8 mouse cellular contexts compared by ENCODE assay signal in the genomic region with DNA sequence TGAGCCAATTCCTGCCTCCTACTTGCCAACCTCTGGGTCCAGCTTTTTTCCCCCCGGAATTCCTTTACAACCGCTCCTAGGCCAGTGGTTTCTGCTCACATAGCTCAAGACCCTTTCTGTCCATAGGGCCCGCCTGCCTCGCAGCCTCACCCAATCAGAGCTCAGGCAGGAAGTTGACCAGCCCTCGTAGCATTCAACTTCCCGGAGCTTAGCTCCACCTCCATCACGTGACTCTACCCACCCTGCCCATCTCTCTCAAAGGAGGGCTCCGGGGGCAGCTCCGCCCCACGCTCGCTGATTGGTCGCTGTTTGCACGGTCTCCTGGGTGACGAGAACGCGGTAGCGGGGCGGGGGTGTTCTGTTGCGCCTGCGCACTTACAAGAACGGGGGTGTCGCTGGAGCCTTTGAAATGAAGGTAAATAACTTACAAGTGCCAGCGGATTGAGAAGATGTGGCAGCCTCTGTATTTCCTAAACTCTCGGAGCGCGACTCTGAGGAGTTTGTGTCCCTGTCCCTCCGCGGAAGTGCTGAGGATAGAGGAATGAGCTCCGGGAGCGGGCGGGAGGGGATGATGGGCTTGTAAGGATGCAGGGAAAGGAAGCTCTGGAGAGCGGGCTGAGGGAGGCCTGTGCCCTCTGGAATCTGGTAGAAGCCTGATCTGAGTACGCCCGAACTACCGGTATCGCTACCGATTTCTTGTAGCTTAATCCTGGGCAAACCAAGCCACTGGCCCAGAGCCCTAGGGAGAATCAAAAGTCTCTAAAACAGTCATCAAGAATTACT. TPM values are rescaled to one million over a fixed set of nuclear protein-coding genes. Genes with fewer than 3 reads are reported as not detected.
DNase-seq lines count a peak whose midpoint lies in the region; ATAC-seq and TF ChIP-seq lines count a peak whose summit lies in the region.

Gene Wdr19 (plus strand): TSS at position 351 of the 783 bp plus-strand sequence.

- WGBS in heart, embryonic 11.5 days (ENCODE audit: insufficient replicate concordance): under 1% methylated on average over 37 of the region's 37 CpGs
- under 1% methylated on average over 37 of the region's 37 CpGs for WGBS in kidney, embryonic 16.5 days
- WGBS in liver, adult 2 months: under 1% methylated on average over 37 of the region's 37 CpGs

- H3ac ChIP-seq in C2C12 (ENCODE audit: control insufficient read depth, insufficient read length, low read depth) (peak within 1 kb of the TSS; percentile 56), myocyte (ENCODE audit: control insufficient read depth, insufficient read length) (no peak within 1 kb of the TSS)

- DNase-seq in brain, embryonic 14.5 days (ENCODE audit: low read depth): peak; percentile 100
- peak; percentile 95 for DNase-seq in liver, adult 2 months (ENCODE audit: extremely low read depth, low read depth, low spot score)
- peak; percentile 100 for DNase-seq in splenic B cell, adult 2 months (ENCODE audit: low read depth, low spot score)

- H3K4me1 ChIP-seq in erythroblast, embryonic 14.5 days (ENCODE audit: control insufficient read depth): peaks cover 22% of the 10 kb centered on the region
- 0 out of 2 replicates have a peak, but pooled peaks cover 4% of the 10 kb centered on the region for H3K4me1 ChIP-seq in heart, embryonic 11.5 days (ENCODE audit: control insufficient read depth, insufficient read depth, low read length)
- peaks cover 8% of the 10 kb centered on the region for H3K4me1 ChIP-seq in kidney, embryonic 16.5 days (ENCODE audit: insufficient read depth, low read length)
- H3K4me1 ChIP-seq in liver, adult 2 months (ENCODE audit: control insufficient read depth, insufficient read depth, low read length): no peaks in the 10 kb centered on the region; the same call in none of the 2 replicates

- peak; percentile 100 for ATAC-seq in heart, embryonic 11.5 days (replicated peaks; ENCODE audit: insufficient number of reproducible peaks, low FRiP score, low TSS enrichment)
- ATAC-seq in kidney, embryonic 16.5 days (ENCODE audit: low FRiP score, low TSS enrichment): peak; percentile 100

- no peaks in the 10 kb centered on the region for H3K79me3 ChIP-seq in C2C12 (ENCODE audit: low read depth)

- TF ChIP-seq POLR2A in brain, embryonic 14.5 days (IDR thresholded peaks at IDR 0.05; ENCODE audit: borderline replicate concordance, extremely low read depth, insufficient read depth, insufficient read length, poor library complexity, severe bottlenecking): peak; percentile 40; the same call in 1 of the 2 replicates
- TF ChIP-seq POLR2A in liver, adult 2 months (IDR thresholded peaks at IDR 0.05; ENCODE audit: extremely low read depth, insufficient read depth, low read length): peak; percentile 62; the same call in 1 of the 2 replicates
- TF ChIP-seq POLR2A in myocyte (IDR thresholded peaks at IDR 0.05; ENCODE audit: insufficient read length, low read depth): peak; percentile 56

- no peak for TF ChIP-seq CTCF in C2C12 (IDR thresholded peaks at IDR 0.05; ENCODE audit: control insufficient read depth, insufficient read depth, insufficient read length)
- no peak for TF ChIP-seq CTCF in brain, embryonic 14.5 days (IDR thresholded peaks at IDR 0.05; ENCODE audit: borderline replicate concordance, extremely low read depth, insufficient read depth, insufficient read length)
- no peak for TF ChIP-seq CTCF in liver, adult 2 months (IDR thresholded peaks at IDR 0.05; ENCODE audit: low read depth, low read length)

- H3K9me3 ChIP-seq in erythroblast, embryonic 14.5 days (ENCODE audit: control insufficient read depth, low read length): no peaks in the 10 kb centered on the region
- no peaks in the 10 kb centered on the region for H3K9me3 ChIP-seq in heart, embryonic 11.5 days (replicated peaks; ENCODE audit: control insufficient read depth, low read length)
- H3K9me3 ChIP-seq in kidney, embryonic 16.5 days (ENCODE audit: low read length): no peaks in the 10 kb centered on the region

- H3K79me2 ChIP-seq in C2C12 (ENCODE audit: control insufficient read depth, insufficient read depth) (no peaks in the 10 kb centered on the region), myocyte (ENCODE audit: control insufficient read depth, insufficient read depth) (no peaks in the 10 kb centered on the region)
- H3K79me2 ChIP-seq in liver, adult 2 months (ENCODE audit: control insufficient read depth, insufficient read depth, low read length): no peaks in the 10 kb centered on the region

- H3K4me3 ChIP-seq in C2C12 (ENCODE audit: insufficient read depth, poor library complexity, severe bottlenecking): peak within 1 kb of the TSS; percentile 43
- peak within 1 kb of the TSS; percentile 74 for H3K4me3 ChIP-seq in erythroblast, embryonic 14.5 days (replicated peaks)
- peak within 1 kb of the TSS; percentile 68 for H3K4me3 ChIP-seq in heart, embryonic 11.5 days (ENCODE audit: low read depth, low read length)
- peak within 1 kb of the TSS; percentile 83 for H3K4me3 ChIP-seq in kidney, embryonic 16.5 days (ENCODE audit: low read length)
- peak within 1 kb of the TSS; percentile 76 for H3K4me3 ChIP-seq in liver, adult 2 months (ENCODE audit: insufficient read depth, low read depth, low read length)
- H3K4me3 ChIP-seq in myocyte: peak within 1 kb of the TSS; percentile 46

- H3K9ac ChIP-seq in heart, embryonic 11.5 days (ENCODE audit: low read depth, low read length): peak within 1 kb of the TSS; percentile 70
- H3K9ac ChIP-seq in kidney, embryonic 16.5 days (replicated peaks; ENCODE audit: low read length): peak within 1 kb of the TSS; percentile 82
- peak within 1 kb of the TSS; percentile 64 for H3K9ac ChIP-seq in liver, adult 2 months (ENCODE audit: low read depth, low read length)

- H3K27ac ChIP-seq in heart, embryonic 11.5 days (ENCODE audit: low read depth, low read length): peak within 1 kb of the TSS; percentile 47
- H3K27ac ChIP-seq in kidney, embryonic 16.5 days (ENCODE audit: low read length): peak within 1 kb of the TSS; percentile 74
- peak within 1 kb of the TSS; percentile 32 for H3K27ac ChIP-seq in liver, adult 2 months (replicated peaks; ENCODE audit: insufficient read depth, low read depth, low read length)

- H3K27me3 ChIP-seq in C2C12 (ENCODE audit: control insufficient read depth, insufficient read depth, insufficient read length) (no peaks in the 10 kb centered on the region), myocyte (ENCODE audit: control insufficient read depth, insufficient read depth, insufficient read length) (no peaks in the 10 kb centered on the region)
- 0 out of 2 replicates have a peak, but pooled peaks cover 3% of the 10 kb centered on the region for H3K27me3 ChIP-seq in erythroblast, embryonic 14.5 days (ENCODE audit: control insufficient read depth)
- no peaks in the 10 kb centered on the region for H3K27me3 ChIP-seq in heart, embryonic 11.5 days (ENCODE audit: control insufficient read depth, insufficient read depth, low read length)
- H3K27me3 ChIP-seq in kidney, embryonic 16.5 days (ENCODE audit: insufficient read depth, low read length): no peaks in the 10 kb centered on the region
- H3K27me3 ChIP-seq in liver, adult 2 months (ENCODE audit: control insufficient read depth, insufficient read depth, low read length): no peaks in the 10 kb centered on the region
- no peaks in the 10 kb centered on the region for H3K27me3 ChIP-seq in splenic B cell, adult 2 months (ENCODE audit: control insufficient read depth, insufficient read depth, low read length, poor library complexity, severe bottlenecking)

- H3K4me2 ChIP-seq in heart, embryonic 11.5 days: peak within 1 kb of the TSS; percentile 79
- peak within 1 kb of the TSS; percentile 82 for H3K4me2 ChIP-seq in kidney, embryonic 16.5 days (replicated peaks; ENCODE audit: low read depth, low read length)
- H3K4me2 ChIP-seq in myocyte (ENCODE audit: low read depth): peak within 1 kb of the TSS; percentile 90

- H3K36me3 ChIP-seq in C2C12 (ENCODE audit: control insufficient read depth, insufficient read depth): no peaks in the 10 kb centered on the region
- H3K36me3 ChIP-seq in erythroblast, embryonic 14.5 days (ENCODE audit: control insufficient read depth): no peaks in the 10 kb centered on the region
- H3K36me3 ChIP-seq in heart, embryonic 11.5 days (ENCODE audit: control insufficient read depth, insufficient read depth, low read length): no peaks in the 10 kb centered on the region
- no peaks in the 10 kb centered on the region for H3K36me3 ChIP-seq in kidney, embryonic 16.5 days (ENCODE audit: insufficient read depth, low read length)
- H3K36me3 ChIP-seq in liver, adult 2 months (ENCODE audit: control insufficient read depth, insufficient read depth, low read length): no peaks in the 10 kb centered on the region
- H3K36me3 ChIP-seq in myocyte (ENCODE audit: control insufficient read depth, insufficient read depth): no peaks in the 10 kb centered on the region
- no peaks in the 10 kb centered on the region for H3K36me3 ChIP-seq in splenic B cell, adult 2 months (ENCODE audit: control insufficient read depth, insufficient read depth, low read length, poor library complexity, severe bottlenecking)

TF ChIP-seq in C2C12, 6 proteins besides CTCF, POLR2A, EP300 and RAD21:
- peak; percentile 42 for TF ChIP-seq MAX (IDR thresholded peaks at IDR 0.05)
- TF ChIP-seq USF1 (IDR thresholded peaks at IDR 0.05; ENCODE audit: low read depth): peak; percentile 100
- no peak for TF ChIP-seq FOSL1 (IDR thresholded peaks at IDR 0.05; ENCODE audit: insufficient read depth, low read length, poor library complexity, severe bottlenecking)

TF ChIP-seq in myocyte, 11 proteins besides CTCF, POLR2A, EP300 and RAD21:
- TF ChIP-seq USF1 (IDR thresholded peaks at IDR 0.05; ENCODE audit: low read depth) (peak; percentile 100), MYOG (IDR thresholded peaks at IDR 0.05; ENCODE audit: control insufficient read depth in 1 of 3, insufficient read depth in 1 of 3, insufficient read length in 2 of 3, low read depth in 2 of 3) (no peak)
TF ChIP-seq in myocyte: peak in this region for 1.

RNA-seq across cellular contexts. Expression of gene Wdr19, which starts in this region (rescaled TPM):
- polyA plus RNA-seq in C2C12 (2012; fragmentation: generic; extraction: Trizol) (2.9 TPM), myocyte (2012; fragmentation: generic; extraction: Trizol) (3.4 TPM)
- polyA plus RNA-seq in brain, embryonic 14.5 days (2012; rRNA removed): 14.7 and 16.7 TPM in 2 replicates
- polyA plus RNA-seq in erythroblast, embryonic 14.5 days (2012): 0.03 TPM in 1 of 2 replicates, not detected in the other
- polyA plus RNA-seq in heart, embryonic 11.5 days (2014; fragmentation: Nextera tagmentation; extraction: Ambion mirVana): 6.7 and 9.5 TPM in 2 replicates
- polyA plus RNA-seq in kidney, embryonic 16.5 days (2015; fragmentation: Nextera tagmentation; extraction: Ambion mirVana): 12.8 and 13.1 TPM in 2 replicates
- 2.1 and 2.8 TPM in 2 replicates for total RNA-seq in liver, adult 2 months (2014; rRNA removed)
- polyA plus RNA-seq in liver, adult 2 months (2012; rRNA removed): 0.57 and 1.0 TPM in 2 replicates

Comparison
In these comparisons a context has a peak if more than half of its experiments do, and no peak if none do; other contexts are left out.
1. Peak in every context shown above with its lines: DNase-seq, ATAC-seq, H3K4me3 ChIP-seq and H3K27ac ChIP-seq.